Mouse (Mus musculus) lung, postnatal 10 days (tissue): ENCODE data around the gene Tas2r118.

ENCODE experiments used
- DNase-seq: peaks from one replicate; pipeline ENCODE4 v3.0.0; 2021

The Tas2r118 gene

GRCm38 (mm10) chr6:23969960-23970359 is at the start of gene Tas2r118:
Gene Tas2r118 (minus strand): TSS chr6:23970060.
- no peak for DNase-seq

DNA sequence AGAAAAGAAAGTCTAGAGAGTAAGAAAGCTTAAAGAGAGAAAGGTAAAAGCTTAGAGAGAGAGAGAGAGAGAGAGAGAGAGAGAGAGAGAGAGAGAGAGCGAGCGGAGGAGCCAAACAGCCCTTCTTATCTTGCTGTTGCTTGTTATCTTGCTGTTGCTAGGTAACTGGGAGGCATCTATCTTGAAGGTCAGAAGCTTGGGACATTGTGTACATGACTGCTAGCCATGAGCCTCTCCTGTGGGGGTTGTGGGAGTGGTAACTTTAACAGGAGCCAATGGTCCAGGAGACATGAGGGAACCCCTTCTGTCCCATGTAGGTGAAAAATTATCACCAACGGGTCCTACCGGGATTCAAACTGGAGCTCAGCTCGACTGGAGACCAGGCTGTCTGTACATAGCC is 48.5 kb upstream of the Tas2r118 start:
- no peak for DNase-seq

- DNase-seq: no peak
These were observed 23.4 kb upstream of the Tas2r118 start for GRCm38 (mm10) chr6:23993276-23993675.

- DNase-seq: no peak
These were observed 21.0 kb upstream of the Tas2r118 start for GRCm38 (mm10) chr6:23990687-23991387.

DNA sequence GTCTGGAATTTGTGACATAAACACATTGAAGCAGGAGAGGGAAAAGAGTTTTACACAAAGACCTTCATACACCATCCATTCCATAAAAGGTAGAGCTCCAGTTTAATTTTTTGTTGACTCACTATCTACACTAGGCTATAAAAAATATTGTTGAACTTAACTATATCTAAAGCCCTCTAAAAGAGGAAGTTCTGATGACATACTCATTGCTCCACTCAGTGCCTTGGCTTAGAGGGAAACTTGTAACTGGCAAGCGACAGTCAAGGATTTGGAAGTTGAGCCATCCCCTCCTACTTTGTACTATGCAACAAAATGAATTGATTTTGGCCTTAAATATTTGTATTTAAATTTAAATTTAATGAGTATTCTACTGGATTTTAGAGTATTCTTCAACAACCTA is 16.4 kb upstream of the Tas2r118 start:
- no peak for DNase-seq

GRCm38 (mm10) chr6:23966980-23967379 is 2.9 kb downstream of the Tas2r118 start:
- no peak for DNase-seq

GRCm38 (mm10) chr6:23965925-23966324 is 3.9 kb downstream of the Tas2r118 start:
- DNase-seq: no peak

DNA sequence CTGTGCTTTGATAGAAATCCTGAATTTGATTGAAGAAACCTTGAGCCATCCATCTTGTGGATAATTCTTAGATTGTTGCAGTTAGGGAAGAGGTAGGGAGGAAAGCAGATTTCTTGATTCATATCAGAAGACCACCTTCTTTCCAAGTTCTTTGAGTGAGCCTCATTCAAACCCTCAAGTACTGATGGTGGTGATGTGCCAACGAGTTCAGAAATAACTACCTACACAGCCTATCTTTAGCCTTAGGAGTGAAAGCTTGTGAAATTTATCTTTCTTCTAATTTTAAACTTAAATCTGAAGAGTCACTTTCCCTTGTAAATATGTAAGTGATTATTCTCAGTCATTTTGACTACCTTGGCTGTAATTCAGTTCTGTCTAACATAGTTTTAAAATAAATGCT is 6.1 kb downstream of the Tas2r118 start:
- DNase-seq: no peak

DNA sequence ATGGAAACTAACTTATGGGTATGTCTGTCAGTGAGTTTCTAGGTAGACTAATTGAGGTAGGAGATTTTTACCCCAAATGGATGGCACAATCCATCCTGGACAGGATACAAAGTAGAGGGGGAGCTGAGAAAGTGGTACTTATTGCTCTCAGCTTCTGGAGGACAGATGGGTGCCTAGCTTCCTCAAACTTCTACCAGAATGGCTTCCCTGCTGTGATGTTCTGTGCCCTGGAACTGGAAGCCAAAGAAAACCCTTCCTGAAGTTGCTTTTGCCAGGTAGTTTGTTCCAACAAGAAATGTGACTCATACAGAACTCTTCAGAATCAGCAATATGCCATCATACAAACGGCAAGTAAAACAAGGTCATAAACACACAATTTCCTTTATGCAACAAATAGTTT is 29.1 kb downstream of the Tas2r118 start:
- no peak for DNase-seq

DNA sequence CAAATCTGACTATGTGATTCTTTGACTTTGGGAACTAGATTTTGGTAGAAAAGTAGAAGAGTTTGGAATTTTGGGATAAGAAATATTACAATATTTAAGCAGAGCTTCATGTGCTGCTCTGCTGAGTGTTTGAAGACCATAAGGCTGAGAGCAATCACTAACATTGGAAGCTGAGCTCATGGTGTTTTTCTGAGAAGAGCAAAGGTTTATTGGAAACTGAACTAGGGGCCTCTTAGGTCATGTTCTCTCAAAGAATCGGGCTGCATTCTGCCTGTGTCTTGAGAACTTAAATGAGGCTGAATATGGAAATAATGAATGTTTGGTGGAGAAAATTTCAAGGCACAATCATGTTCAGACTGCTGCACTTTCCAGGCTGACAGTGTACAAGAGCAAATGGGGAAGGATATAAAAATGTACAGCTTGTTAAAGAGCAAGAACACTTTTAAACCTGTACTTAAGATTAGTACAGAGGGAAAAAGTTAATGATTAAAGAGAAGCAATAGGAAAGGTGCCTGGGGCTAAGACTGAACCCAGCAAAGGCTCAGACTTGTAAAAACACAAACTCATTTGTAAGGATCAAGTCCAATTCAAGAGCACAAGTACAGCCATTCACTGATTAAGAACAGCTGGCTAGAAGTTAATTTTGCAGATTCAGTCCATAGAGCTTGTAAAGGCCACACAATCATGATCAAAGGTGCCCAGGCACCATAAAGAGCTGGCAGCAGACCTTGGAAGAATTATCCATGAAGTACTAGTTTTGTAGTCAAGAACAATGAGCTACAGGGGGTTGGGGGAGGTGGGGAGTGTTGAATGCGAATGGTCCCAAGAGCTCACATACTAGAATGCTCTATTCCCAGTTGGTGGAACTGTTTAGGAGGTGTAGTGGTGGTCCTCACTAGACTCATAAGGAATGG is 31.0 kb downstream of the Tas2r118 start:
- DNase-seq: no peak

- no peak for DNase-seq
These were observed 33.4 kb downstream of the Tas2r118 start for GRCm38 (mm10) chr6:23936414-23936813.

GRCm38 (mm10) chr6:23923806-23924205 is 46.1 kb downstream of the Tas2r118 start:
- no peak for DNase-seq
